Mouse (Mus musculus): Measurements from ENCODE around the gene Pitpnm2. TPM values are rescaled to one million over a fixed set of nuclear protein-coding genes. Genes with fewer than 3 reads are reported as not detected.

The Pitpnm2 gene
- 13.0 TPM for polyA plus RNA-seq (2015; fragmentation: Illumina TruSeq; extraction: RNeasy Lipid Tissue Mini Kit (QIAGEN cat#74804); ENCODE audit: insufficient read depth, low read depth, low replicate concordance)

DNA sequence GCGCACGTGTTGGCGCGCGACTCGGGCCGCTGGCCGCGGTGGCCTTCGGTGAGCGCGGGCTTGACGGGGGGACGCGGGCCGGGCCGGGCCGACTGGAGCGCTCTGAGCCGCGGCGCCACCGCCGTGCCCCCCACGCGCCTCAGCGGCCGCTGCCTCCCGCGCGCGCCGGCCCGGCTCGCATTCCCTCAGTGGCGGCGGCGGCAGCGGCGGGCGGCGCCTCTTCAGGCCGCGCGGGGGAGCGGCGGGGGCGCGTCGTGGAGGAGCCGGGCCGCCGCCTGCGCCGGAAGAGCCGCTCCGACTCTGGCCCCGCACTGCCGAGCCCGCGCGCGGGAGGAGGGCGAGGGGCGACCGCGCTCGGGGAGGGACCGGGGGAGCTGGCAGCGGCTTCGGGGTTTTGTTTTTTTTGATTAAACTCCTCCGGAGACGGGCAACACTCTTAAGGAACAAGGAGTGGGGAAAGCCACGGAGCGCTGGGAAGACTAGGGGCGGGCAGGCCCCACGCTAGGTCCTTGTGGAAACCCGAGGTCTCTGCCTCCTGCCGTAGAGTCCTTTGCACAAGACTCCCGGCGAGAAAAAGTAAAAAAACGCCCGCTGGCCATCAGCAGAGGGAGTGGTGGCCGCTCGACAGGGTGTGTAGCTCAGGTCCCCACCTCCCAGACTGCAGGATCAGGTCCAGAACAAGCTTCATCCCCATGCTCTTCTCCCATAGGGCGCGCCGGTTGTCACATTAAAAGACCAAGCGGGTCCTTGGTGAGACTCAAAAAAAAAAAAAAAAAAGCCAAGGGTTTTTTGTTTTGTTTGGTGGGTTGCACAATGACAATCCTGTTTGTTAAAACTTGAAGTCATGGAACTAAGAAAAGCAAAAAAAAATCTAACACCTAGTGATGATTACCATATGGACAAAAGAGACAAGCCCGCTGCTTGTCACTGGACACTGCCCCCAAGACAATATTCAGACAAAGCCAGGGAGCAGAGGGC, at the start of gene Pitpnm2:
Gene Pitpnm2 (minus strand): TSS at position 147 of the 978 bp plus-strand sequence.

DNA sequence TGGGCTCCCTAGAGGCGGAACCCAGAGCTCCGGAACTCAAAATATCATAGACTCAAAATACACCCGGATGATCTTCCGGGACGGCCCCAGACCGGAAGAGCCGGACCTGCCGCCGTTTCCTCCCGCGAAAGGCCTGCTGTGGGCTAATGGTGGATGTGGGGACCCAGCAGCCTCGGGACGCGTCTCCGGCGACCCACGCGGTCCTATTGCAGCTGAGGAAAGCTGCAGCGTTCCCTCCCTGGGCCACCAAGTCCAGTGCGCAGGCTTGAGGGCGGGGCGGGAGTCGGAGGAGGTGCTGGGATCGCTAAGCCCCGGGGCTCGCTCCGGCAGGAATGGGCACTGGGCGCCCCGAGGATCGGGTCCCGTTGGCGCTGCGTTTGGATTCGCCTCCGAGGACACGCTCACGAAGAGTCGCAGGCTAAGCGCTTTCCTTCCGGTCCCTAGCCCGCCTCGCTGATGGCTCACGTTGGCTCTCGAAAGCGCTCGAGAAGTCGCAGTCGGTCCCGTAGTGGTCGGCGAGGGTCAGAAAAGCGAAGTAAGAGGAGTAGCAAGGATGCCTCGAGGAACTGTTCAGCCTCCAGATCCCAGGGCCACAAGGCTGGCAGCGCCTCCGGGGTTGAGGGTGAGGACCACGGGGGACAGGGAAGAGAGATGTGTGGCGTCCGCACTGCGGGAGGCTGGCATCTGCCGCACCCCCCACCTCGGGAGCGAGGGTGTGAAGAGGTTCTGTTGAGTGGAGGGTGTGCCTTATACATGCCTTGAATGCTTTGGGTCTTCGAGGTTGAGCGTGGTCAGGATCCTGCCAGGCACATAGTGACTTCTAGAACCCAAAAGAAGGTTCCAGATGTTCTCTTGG, 133.3 kb downstream of the Pitpnm2 start, which contains the start of gene Arl6ip4:
Gene Arl6ip4 (plus strand): TSS at position 100 of the 856 bp plus-strand sequence.

DNA sequence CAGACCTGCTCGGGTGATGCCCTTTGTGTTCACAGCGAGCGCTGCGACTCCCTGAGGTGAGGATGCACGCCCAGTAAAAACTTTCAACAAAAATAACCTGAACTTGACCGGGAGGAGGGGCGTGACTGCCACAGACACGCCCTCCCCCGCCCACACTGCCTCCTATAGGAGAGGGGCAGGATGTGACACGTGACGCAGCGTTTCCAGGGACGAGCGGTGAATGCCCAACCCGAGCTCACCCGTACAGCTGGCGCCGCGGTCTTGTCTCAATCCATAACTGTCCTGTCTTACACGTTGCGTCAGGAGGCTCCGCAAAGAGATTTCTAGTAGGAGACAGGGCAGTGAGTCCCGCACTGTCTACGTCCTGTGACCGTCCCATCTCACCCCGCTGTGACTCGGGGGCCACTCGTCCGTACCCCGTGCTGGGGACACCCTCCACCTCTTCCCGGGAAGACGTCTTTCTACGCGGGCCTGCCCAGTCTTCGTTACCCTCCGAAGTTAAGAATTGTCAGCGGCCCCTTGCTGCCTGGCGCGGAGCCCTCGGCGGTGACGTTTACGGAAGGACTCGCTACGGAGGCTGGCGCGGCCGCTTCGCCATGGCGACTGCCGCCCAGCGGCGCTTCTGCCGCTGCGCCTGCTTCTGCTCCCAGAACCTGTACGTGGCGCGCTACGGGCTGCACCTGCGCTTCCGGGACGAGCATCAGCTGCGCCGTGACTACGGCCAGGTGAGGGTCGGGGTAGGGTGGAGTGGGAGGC, 137.6 kb downstream of the Pitpnm2 start, which contains the start of gene Ogfod2:
Gene Ogfod2 (plus strand): TSS at position 556 of the 756 bp plus-strand sequence.

DNA sequence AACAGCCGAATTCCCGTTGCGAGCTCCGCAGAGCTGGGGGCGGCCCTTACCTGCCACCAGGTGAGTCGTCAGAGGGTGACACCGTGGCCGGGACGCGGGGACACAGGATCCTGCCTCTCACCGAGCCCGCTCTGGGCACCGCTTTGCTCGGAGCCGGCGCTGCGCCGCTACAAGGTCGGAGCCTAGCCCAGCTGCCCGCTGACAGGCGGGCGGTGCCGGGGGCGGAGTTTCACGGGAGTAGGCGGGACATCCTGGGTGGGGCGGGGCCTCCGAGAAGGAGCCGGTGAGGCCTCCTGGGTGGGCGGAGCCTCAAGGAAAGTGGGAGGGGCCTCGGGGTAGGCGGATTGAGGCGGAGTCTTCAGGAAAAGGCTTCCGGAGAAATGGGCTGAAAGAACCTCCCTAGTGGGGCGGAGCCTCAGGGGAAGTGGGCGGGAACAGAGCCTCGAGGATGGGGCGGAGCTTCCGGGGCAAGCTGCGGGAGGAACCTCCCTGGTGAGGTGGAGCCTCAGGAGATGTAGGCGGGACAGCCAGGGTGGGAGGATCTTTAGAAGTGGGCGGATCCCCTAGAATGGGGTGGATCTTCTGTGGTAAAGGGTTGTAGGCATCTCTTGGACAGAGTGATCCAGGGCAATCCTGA, 153.8 kb downstream of the Pitpnm2 start, which contains the start of gene Abcb9:
Gene Abcb9 (minus strand): TSS at position 203 of the 637 bp plus-strand sequence.

Other genes starting within 250 kb of the Pitpnm2 start
- 4.9 TPM for gene Vps37b, start 217.5 kb downstream of the Pitpnm2 start, polyA plus RNA-seq (2015; fragmentation: Illumina TruSeq; extraction: RNeasy Lipid Tissue Mini Kit (QIAGEN cat#74804); ENCODE audit: insufficient read depth, low read depth, low replicate concordance)
- gene Abcb9, start 154.0 kb downstream of the Pitpnm2 start, polyA plus RNA-seq (2015; fragmentation: Illumina TruSeq; extraction: RNeasy Lipid Tissue Mini Kit (QIAGEN cat#74804); ENCODE audit: insufficient read depth, low read depth, low replicate concordance), result 3.9 TPM
- gene Ogfod2, start 137.5 kb downstream of the Pitpnm2 start, polyA plus RNA-seq (2015; fragmentation: Illumina TruSeq; extraction: RNeasy Lipid Tissue Mini Kit (QIAGEN cat#74804); ENCODE audit: insufficient read depth, low read depth, low replicate concordance), result 19.6 TPM
- gene Arl6ip4, start 133.7 kb downstream of the Pitpnm2 start, polyA plus RNA-seq (2015; fragmentation: Illumina TruSeq; extraction: RNeasy Lipid Tissue Mini Kit (QIAGEN cat#74804); ENCODE audit: insufficient read depth, low read depth, low replicate concordance), result 23.1 TPM
- gene Mphosph9, start 78.2 kb upstream of the Pitpnm2 start, polyA plus RNA-seq (2015; fragmentation: Illumina TruSeq; extraction: RNeasy Lipid Tissue Mini Kit (QIAGEN cat#74804); ENCODE audit: insufficient read depth, low read depth, low replicate concordance), result 1.5 TPM
- 1.3 TPM for gene 2810006K23Rik, start 78.3 kb upstream of the Pitpnm2 start, polyA plus RNA-seq (2015; fragmentation: Illumina TruSeq; extraction: RNeasy Lipid Tissue Mini Kit (QIAGEN cat#74804); ENCODE audit: insufficient read depth, low read depth, low replicate concordance)
- gene Cdk2ap1, start 113.3 kb upstream of the Pitpnm2 start, polyA plus RNA-seq (2015; fragmentation: Illumina TruSeq; extraction: RNeasy Lipid Tissue Mini Kit (QIAGEN cat#74804); ENCODE audit: insufficient read depth, low read depth, low replicate concordance), result 42.0 TPM
- gene Sbno1, start 176.2 kb upstream of the Pitpnm2 start, polyA plus RNA-seq (2015; fragmentation: Illumina TruSeq; extraction: RNeasy Lipid Tissue Mini Kit (QIAGEN cat#74804); ENCODE audit: insufficient read depth, low read depth, low replicate concordance), result 8.3 TPM
- 12.4 TPM for gene Kmt5a, start 190.2 kb upstream of the Pitpnm2 start, polyA plus RNA-seq (2015; fragmentation: Illumina TruSeq; extraction: RNeasy Lipid Tissue Mini Kit (QIAGEN cat#74804); ENCODE audit: insufficient read depth, low read depth, low replicate concordance)
- 3.3 TPM for gene Rilpl2, start 228.6 kb upstream of the Pitpnm2 start, polyA plus RNA-seq (2015; fragmentation: Illumina TruSeq; extraction: RNeasy Lipid Tissue Mini Kit (QIAGEN cat#74804); ENCODE audit: insufficient read depth, low read depth, low replicate concordance)
- 3.0 TPM for gene Snrnp35, start 233.4 kb upstream of the Pitpnm2 start, polyA plus RNA-seq (2015; fragmentation: Illumina TruSeq; extraction: RNeasy Lipid Tissue Mini Kit (QIAGEN cat#74804); ENCODE audit: insufficient read depth, low read depth, low replicate concordance)